Mouse (Mus musculus): ENCODE results near the gene Sap30bp.

Sap30bp gene

DNA sequence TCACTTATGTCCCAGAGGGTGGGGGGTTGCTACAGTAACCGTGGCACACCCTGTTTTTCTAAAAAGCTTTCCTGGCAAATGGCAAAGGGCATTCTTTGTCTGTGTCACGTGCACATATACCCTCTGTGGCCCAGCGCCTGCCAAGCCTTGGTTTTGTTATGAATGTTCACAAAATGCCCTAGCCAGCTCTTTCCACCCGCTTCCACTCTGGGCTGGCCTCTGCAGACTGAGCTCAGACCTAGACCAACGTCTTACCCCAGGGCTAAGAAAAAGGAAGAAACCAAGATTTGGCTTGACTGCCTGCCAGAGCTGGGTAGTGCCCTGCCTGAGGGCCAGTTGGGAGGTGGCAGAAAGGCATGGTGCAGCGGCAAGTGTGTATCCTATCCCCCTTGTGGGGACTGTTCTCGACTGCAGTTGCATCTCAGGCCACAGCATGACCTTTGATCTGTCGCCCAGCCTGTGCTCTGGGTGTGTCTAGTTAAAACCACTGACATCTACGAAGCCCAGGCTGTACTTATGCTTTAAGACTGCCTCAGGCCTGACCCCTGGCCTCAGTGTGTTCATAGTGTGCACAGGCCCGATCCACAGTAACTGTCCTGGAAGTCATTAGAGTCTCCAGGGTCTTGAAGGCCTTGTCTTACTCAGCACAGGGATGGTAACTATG lies 22.2 kb downstream of the Sap30bp start:
- DNase-seq (ENCODE audit: low spot score in 2 of 2): no peak

DNA sequence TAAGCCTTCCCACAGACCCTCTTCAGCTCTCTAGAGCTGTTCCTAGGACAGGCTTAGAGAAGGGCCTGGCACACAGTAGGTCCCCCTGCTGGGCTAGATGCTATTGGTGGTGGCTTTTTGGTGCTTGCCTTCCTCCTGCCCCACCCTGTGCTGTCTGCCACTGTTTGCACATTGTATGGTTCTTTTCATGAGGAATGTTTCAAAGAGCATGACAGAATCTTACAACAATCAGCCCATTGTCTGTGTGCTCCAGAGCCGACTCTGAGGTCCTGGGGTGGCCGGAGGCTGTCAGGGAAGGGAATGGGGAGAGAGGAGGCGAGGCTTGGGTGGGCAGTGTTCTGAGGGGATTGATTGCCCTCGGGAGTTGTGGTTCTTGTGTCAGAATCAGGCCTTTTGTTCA lies 23.4 kb downstream of the Sap30bp start:
- DNase-seq (ENCODE audit: low spot score in 2 of 2): no peak

DNA sequence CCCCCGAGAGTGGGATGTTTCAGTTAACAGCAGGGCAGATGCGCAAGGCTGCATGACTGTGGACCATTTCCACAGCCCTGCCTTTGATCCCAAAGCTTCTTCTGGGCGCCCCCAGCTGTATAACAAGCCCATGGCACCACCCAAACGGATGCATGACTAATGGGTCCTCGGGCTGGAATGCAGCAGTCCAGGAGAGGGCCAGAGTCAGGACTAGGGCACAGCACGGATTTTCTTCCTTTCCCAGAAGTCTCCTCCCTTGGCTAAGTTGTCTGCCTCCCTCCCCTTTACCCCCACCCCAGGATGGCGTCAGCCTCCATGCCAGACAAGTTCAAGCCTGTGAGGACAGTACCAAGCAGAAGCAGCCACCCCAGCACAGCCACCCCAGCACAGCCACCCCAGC lies 24.9 kb downstream of the Sap30bp start:
- DNase-seq (ENCODE audit: low spot score in 2 of 2): no peak

DNA sequence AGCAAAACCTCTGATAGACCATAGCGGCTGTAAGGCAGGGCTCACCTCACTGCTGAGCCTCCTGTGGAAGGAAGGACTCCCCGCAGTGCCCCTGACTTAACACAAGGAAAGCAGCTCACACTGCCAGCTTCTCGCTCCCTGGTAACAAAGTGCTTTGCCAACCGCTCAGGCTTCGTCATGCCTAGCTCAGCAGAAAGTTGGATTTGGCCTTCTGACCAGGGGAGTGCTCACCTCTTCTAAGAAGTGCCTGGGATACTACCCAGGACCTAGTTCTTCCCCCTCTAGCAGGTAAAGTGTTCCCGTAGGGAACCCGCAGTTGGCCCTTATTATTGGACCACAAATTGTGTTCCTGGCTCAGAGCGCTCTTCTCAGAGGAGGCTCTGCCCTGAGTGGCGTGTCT lies 25.9 kb downstream of the Sap30bp start:
- DNase-seq (ENCODE audit: low spot score in 2 of 2): no peak

DNA sequence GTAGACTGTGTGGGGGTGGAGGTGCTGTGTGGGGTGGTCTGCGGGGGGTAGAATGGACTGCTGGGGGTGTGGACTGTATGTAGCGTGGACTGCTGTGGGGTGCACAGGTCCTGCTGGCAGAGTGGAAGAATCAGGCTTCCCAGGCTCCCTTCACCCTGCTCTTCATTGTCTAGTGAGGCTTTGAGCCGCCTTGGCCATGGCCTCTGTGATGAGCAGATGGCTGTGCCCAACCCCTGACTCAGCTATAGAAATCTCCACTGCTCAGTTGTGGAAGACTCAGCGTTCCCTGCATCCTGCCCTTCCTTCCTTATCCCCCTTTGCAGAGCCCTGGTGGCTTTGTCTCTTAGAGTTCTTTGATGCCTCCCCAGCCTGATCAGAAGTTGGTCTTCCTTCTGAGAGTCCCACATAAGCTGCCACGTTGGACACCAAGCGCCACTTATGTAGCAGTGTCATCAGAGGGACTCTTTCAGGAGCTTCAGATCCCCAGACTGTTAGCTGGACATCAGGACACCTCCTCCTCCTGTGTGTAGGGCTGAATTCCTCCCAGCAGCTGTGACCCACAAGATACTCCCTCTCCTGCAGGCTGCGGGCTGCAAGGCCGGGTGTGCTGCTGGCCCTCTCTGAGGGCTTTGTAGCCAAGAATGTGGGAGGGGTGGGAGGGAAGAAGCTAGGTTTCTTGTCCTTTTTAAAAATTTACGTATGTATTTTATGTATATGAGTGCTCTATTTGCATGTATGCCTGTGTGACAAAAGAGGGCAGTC lies 29.8 kb downstream of the Sap30bp start:
- no peak for DNase-seq (ENCODE audit: low spot score in 2 of 2)

DNA sequence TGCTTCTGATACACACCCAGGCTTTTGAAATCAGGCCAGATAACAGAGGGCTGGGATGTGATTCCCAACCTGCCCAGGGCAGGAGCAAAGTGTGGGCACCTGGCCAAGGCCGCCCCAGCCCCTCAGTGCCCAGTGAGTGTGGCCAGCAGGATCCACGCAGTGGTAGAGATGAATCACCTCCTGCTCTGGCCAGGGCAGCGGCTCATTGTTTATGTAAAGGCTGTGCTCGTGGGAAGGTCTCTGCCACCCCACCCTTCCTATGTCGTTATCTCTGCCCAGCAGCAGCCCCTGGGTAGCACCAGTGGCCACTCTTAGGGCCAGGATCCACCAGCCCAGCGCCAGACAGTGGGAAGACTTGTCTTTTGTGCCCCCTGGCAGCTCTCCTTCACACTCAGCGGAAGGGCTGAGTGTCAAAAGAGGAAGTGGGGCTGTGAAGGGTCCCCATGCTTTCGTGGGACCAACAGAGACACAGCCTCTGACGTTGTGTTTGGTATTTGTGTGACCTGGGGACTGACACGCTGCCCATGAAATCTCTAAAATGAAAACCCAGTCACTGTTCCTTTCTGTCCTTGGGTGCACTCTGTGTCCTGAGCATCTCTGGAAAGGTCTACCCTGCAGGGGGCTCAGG lies 32.0 kb downstream of the Sap30bp start:
- DNase-seq (ENCODE audit: low spot score in 2 of 2): no peak

DNA sequence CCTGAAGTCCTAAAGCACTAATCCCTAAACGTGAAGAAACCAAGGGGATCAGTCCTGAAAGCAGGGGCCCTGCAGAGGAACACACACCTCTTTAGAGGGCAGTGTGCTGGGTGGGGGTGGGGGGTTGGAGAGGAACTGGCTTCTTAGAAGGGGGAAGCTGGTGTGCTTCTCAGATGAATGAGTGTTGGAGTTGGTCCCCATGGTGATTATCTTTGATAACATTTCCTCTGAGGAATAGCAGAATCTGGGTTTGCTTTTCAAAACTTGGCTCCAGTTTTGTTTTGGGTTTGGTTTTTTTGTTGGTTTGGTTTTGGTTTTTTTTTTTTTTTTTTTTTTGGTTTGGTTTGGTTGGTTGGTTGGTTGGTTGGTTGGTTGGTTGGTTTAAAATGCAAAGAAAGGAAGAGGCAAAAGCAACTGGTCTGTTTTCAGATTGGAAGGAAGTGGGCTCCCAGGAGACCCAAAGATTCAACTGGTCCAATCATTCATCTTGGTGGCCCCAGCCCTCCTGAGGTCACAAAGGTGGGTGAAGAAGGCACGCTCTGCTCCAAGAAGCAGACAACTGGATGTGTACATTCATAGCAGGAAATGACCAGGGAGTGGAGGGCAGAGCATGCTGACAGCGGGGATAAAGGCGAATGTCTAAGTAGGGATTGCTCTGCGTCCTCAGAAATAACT lies 35.8 kb downstream of the Sap30bp start:
- no peak for DNase-seq (ENCODE audit: low spot score in 2 of 2)

DNA sequence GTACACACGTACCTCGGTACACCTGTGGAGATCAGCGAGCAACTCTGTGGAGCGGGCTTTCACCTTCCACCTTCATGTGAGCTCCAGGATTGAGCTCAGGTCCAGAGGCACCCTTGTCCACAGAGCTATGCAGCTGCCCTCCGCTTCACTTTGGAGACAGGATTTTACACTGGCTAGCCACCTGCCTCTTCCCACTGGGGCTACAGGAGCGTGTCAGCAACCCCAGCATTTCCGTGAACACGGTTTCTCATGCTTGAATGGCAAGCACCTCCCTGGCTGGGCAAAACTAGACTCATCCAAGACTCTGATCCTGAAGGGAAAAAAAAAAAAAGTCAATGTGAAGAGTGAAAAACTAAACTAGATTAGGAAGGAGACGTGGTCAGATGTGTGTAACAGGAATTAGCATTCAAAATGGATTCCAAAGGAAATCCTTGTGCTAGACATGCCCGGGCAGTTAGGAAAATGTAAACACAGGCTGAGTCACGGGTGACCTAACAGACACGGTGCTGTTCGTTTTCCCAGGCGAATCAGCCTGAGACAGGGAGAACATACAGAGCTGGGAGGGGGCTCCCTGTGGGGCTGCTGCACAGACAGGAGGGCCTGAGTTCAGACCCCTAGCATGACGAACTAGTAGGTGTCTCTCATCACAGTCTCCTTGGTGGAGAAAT lies 37.1 kb downstream of the Sap30bp start:
- no peak for DNase-seq (ENCODE audit: low spot score in 2 of 2)

DNA sequence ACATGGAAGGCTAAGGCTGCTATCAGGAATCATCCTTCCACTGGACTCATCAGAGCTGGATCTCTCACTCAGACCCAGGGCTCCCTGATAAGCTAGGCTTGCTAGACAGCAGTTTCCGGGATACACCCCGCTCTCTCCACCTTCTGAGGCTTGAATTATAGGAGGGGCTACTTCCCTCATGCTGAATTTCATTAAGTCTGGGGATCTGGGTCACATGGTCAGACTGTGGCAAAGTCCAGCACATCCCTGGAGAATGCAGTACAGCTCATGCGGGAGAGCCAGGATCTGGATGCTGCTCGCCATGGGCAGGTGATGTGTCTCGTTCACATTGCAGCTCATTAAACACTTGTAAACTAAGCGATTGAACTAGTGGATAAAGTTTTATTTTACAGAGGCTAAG lies 37.9 kb downstream of the Sap30bp start:
- no peak for DNase-seq (ENCODE audit: low spot score in 2 of 2)

DNA sequence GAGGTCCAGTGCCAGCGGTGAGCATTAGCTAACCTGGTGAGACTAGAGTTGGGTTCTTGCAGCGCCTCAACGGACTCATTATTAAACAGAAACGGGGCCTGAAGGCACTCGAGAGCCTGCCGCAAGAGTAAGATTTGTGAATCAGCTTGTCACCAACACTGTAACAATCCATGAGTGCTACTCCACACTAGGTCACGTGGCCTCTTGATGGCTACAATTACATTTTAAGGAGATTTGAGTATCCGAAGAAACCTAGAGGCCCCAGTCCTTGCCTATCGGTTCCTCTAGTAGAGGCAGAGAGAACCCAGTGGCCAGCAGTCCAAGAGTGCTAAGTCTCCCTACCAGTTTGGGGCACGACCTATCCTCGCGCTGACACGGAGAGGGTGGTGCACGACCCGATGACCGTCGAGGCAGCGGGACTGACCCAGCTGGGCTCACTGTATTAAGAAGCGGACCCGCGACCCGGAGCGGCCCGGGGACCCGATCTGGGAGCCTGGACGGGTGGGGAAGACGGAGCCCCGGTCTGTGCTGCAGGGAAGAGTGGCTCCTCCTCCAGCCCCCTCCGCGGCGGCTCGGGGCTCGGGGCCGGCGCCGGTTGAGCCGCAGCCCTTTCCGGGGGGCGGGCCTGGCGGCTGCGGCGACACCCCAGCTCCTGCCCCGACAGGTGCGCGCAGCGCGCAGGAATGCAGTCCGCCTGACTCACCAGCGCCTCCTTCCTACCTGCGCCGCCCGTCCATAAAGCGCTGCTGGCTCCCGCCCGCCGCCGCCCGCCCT lies 41.4 kb downstream of the Sap30bp start, which contains the start of gene Itgb4:
Gene Itgb4 (plus strand): TSS at position 401 of the 774 bp plus-strand sequence.
- DNase-seq (ENCODE audit: low spot score in 2 of 2): peak; percentile 69 to 78

DNA sequence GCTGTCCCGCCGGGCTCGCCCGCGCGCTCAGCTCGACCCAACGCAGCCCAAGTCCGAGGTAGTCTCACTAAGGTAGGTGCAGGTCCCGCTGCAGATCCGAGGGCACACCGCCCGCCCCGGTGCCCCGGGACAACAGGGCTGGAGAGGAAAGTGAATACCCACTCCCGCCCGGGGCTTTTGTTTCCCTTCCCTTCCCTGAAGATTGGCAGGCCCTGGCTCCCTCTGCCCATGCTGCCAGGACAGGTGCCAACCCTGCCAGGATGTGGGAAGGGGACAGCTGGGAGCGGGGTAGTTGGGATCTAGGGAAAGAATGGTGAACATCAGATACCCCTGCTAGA lies 42.0 kb downstream of the Sap30bp start:
- no peak for DNase-seq (ENCODE audit: low spot score in 2 of 2)

DNA sequence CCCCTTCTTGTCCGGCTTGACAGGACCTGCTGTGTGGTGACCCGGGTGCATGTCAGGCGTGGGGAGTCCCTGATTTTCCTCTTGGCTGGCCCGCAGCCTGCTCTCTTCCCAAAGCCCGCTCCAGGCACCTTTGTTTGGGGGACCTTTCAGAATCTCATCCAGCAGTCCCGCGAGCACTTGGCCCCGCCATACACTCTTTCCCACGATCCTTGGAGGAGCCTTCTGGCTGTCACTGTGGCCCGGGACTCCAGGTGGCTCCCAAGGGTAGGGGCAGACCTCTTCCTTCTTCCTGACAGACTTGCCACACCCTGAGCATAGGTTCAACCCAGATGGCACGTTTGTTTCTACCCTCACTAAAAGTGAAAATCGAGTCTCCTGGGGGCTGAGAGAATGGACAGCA lies 42.5 kb downstream of the Sap30bp start:
- DNase-seq (ENCODE audit: low spot score in 2 of 2): no peak

DNA sequence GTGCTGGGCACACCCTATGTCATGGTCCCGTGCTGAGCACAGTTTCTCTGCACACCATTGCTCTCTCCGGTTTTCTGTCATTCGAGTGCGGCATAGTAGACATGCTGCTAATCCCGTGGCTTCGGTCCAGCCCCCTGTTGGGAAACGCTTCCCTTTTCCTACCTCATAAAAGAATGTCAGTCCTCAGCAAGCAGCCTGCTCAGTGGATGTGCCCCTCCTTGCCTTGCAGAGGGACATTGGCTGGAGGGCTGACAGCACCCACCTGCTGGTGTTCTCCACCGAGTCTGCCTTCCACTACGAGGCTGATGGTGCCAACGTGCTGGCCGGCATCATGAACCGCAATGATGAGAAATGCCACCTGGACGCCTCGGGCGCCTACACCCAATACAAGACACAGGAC lies 49.4 kb downstream of the Sap30bp start:
- no peak for DNase-seq (ENCODE audit: low spot score in 2 of 2)

DNA sequence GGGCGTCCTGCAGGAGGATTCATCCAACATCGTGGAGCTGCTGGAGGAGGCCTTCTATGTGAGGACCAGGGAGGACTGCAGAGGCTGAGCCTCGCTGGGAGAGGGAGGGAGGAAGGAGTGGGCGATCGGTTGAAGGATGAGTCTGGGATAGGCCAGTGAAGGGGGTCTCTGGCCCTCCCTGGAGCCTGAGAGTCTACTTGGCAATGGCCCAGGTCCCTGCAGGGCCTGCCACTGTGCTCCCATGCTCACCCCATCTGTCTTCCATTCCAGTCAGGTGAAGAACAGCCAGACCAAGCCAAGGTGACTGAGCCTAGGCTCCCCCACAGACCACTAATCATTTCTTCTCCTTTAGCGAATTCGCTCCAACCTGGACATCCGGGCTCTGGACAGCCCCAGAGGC lies 50.2 kb downstream of the Sap30bp start:
- no peak for DNase-seq (ENCODE audit: low spot score in 2 of 2)

DNA sequence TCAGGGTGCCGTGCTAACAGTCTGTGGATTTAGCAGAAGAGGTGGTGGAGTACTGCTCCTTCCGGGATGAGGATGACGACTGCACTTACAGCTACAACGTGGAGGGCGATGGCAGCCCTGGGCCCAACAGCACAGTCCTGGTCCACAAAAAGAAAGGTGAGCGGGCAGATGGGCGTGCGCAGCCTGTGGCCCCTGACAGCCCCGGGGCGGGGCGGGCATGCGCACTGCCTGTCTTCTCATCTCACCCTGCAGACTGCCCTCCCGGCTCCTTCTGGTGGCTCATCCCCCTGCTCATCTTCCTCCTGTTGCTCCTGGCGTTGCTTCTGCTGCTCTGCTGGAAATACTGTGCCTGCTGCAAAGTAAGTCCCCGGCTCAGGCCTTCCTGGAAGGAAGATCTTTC lies 56.6 kb downstream of the Sap30bp start:
- no peak for DNase-seq (ENCODE audit: low spot score in 2 of 2)

DNA sequence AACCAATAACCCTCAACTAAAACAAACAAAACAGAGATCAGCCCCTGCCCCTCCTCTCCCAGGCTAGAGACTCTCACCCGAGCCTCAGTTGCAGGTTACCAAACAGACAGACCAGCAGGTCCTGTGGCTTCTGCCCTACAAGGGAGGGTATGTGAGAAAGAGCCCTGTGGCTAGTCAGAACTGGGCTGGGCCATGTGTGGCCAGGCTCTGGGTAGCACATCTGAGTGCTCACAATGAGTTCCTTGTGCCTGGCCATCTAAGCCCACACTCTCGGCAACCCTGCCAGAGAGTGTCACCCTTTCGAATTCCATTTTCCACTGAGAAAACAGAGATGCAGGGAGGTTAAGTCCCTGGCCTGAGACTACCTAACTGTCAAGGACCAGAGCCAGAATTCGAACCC lies 59.0 kb downstream of the Sap30bp start:
- DNase-seq (ENCODE audit: low spot score in 2 of 2): no peak

DNA sequence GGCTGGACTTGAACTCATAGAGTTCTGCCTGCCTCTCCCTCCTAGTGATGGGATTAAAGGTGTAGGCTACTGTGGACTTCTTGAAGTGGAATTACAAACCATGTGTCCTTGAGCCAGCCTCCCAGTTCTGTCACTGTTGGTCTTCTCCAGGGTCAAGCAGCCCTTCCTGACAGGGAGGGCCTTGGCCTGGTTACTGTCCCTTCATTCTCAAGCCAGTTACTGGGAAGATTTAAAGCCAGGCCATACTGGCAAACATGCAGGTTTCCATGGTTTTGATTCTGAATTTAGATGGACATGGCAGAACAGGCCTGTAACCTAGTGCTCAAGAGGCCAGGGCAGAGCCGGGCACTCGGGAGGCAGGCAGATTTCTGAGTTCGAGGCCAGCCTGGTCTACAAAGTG lies 62.2 kb downstream of the Sap30bp start:
- no peak for DNase-seq (ENCODE audit: low spot score in 2 of 2)

DNA sequence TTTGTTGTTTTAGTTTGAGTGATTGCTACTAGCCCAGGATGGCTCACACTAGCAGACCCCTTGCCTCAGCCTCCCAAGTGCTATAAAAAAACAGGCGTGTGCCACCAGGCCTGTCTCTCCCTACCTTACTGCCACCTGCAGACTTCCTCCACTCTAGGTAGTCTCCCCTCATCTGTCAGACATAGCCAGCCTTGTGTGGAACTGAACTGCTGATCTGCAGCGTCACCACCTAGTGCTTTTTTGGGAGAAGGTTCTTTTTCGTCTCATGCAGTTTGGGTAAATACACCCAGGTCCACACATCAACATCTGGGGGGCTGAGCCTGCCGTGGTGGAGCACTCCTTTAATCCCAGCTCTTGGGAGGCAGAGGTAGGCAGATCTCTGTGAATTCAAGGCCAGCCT lies 64.0 kb downstream of the Sap30bp start:
- no peak for DNase-seq (ENCODE audit: low spot score in 2 of 2)

DNA sequence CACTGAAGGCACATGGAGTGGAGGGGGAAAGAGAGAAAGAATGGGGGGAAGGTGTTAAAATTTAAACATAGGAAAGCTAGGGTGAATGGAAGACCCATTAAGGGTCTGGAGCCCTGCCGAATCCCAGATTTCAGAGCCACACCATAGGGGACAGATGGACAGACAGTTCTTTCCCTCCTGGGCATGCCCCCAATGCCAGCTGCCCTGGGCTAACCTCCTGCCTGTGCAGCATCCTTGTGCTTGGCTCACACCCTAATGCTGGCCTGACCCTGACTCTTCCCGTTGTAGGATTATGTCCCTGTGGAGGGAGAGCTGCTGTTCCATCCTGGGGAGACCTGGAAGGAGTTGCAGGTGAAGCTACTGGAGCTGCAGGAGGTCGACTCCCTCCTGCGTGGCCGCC lies 64.6 kb downstream of the Sap30bp start:
- no peak for DNase-seq (ENCODE audit: low spot score in 2 of 2)

DNA sequence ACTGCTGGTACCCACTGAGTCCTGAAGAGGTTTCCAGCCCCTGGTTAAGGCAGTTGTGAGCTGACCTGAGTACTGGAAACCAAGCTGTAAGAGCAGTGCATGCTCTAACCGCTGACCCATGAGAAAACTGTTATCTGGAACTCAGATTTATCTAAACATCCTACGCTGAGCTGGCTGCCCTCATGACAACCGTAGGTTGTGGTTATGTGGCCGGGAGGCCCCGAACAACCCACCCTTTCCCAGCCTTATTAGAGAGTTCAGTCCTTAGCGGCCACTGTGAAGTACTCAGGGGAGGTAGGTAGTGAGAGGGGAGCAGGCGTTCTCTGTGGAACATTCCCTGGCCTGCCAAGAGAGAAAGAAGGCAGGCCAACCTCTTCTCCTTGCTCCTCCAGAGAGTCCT lies 65.9 kb downstream of the Sap30bp start:
- DNase-seq (ENCODE audit: low spot score in 2 of 2): no peak

DNA sequence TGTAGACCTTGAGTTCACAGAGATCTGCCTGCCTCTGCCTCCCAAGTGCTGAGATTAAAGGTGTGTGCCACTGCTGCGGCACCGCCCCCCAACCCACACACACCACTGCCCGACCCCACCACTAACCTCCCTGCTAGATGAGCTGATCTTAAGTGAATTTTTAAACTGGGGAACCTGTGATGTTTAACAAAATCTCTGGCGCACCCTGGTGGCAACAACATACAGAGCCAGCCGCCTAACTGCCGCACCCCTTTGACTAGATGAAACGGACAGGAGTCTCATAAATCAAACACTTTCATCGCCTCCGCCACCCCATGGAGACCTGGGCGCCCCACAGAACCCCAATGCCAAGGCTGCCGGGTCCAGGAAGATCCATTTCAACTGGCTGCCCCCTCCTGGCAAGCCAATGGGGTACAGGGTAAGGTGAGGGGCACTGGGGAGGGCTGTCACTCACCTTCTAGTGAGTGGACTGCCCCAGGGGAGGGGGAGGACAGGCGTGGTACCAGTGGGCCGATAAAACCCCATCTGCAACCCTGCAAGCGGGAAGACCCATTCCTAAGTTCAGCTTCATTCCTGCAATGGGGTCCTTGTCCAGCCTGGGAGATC lies 66.6 kb downstream of the Sap30bp start:
- peak; percentile 52 to 84 for DNase-seq (ENCODE audit: low spot score in 2 of 2)
